Mouse (Mus musculus): ENCODE measurements at regions not wholly inside any gene's neighbourhood (a gene's known extent, or its start where the extent isn't known, plus 50 kb on each side); places are given as distances from the start of the nearest gene placed in this dataset.
A peak's percentile ranks its signal among the peaks of the same experiment; 100 is the strongest.

GRCm38 (mm10) chr9:116276141-116276540, 101.0 kb upstream of the Tgfbr2 start:
- no peak for DNase-seq

GRCm38 (mm10) chr9:116272446-116272845, 97.3 kb upstream of the Tgfbr2 start:
- no peak for DNase-seq

GRCm38 (mm10) chr9:116270417-116270828, 95.3 kb upstream of the Tgfbr2 start:
- peak; percentile 8 to 29 for DNase-seq

GRCm38 (mm10) chr9:116267411-116267810, 92.3 kb upstream of the Tgfbr2 start:
- DNase-seq: no peak

GRCm38 (mm10) chr9:116263833-116264232, 88.7 kb upstream of the Tgfbr2 start:
- no peak for DNase-seq

GRCm38 (mm10) chr9:116259569-116259968, 84.4 kb upstream of the Tgfbr2 start:
- DNase-seq: no peak

GRCm38 (mm10) chr9:116253546-116253945, 78.4 kb upstream of the Tgfbr2 start:
- DNase-seq: peak in 1 of 2 experiments; percentile 37

GRCm38 (mm10) chr9:116252788-116253187, 77.6 kb upstream of the Tgfbr2 start:
- no peak for DNase-seq

- peak; percentile 18 to 26 for DNase-seq
Observed at GRCm38 (mm10) chr9:116249791-116250190, 74.6 kb upstream of the Tgfbr2 start.

GRCm38 (mm10) chr9:116245136-116245535, 70.0 kb upstream of the Tgfbr2 start:
- DNase-seq: no peak

GRCm38 (mm10) chr9:116244619-116244899, 69.4 kb upstream of the Tgfbr2 start:
- DNase-seq: no peak

- no peak for DNase-seq
Observed at GRCm38 (mm10) chr9:116243775-116244618, 68.8 kb upstream of the Tgfbr2 start.

- no peak for DNase-seq
Observed at GRCm38 (mm10) chr9:116241933-116242526, 66.9 kb upstream of the Tgfbr2 start.

GRCm38 (mm10) chr9:116241290-116241689, 66.1 kb upstream of the Tgfbr2 start:
- no peak for DNase-seq

GRCm38 (mm10) chr9:116236836-116237235, 61.7 kb upstream of the Tgfbr2 start:
- no peak for DNase-seq

GRCm38 (mm10) chr9:116234170-116234569, 59.0 kb upstream of the Tgfbr2 start:
- no peak for DNase-seq

GRCm38 (mm10) chr9:116232386-116232785, 57.2 kb upstream of the Tgfbr2 start:
- no peak for DNase-seq

GRCm38 (mm10) chr9:116231351-116232311, 56.5 kb upstream of the Tgfbr2 start:
- no peak for DNase-seq

GRCm38 (mm10) chr9:116230346-116230745, 55.2 kb upstream of the Tgfbr2 start:
- no peak for DNase-seq

- DNase-seq: no peak
Observed at GRCm38 (mm10) chr9:116228443-116228842, 53.3 kb upstream of the Tgfbr2 start.

- no peak for DNase-seq
Observed at GRCm38 (mm10) chr9:116227738-116228137, 52.6 kb upstream of the Tgfbr2 start.
